Mouse (Mus musculus) E14TG2a.4 (cell line): ENCODE measurements around the gene Hfe2.

ENCODE experiments used
- CTCF ChIP-seq: conservative IDR thresholded peaks from 2 replicates; pipeline ENCODE4 v1.5.1; 2014; ENCODE audit warnings: low read length
- NANOG ChIP-seq: IDR thresholded peaks from 2 replicates; pipeline ENCODE4 v1.6.1; 2014; ENCODE audit warnings: borderline replicate concordance, low read length, mixed read lengths
- POU5F1 ChIP-seq: IDR thresholded peaks from 2 replicates; pipeline ENCODE4 v1.6.1; 2014; ENCODE audit warnings: low read length, borderline replicate concordance

DNA sequence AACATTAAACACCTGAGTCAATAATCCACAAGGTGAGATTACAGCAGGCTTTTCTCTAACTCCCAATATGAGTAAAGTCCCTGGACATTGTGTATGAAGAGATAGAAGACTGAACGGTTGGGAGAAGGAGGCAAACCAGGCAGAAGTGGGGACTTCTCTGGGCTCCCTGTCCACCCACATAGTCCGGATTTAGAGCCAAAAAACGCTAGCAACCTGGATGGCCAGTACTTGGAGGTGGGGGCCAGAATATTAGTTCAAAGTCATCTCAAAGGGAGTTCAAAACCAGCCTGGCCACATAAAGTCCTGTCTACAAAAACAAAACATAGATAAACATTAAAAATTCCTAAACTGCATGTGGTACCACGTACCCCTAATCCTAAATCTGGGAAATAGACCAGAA is 21.0 kb upstream of the Hfe2 start:
- no peak for TF ChIP-seq CTCF
- no peak for TF ChIP-seq NANOG
- TF ChIP-seq POU5F1 = no peak
